Mouse (Mus musculus) heart, postnatal 0 days (tissue): Measurements from ENCODE around the gene Klf13. TPM values are rescaled to one million over a fixed set of nuclear protein-coding genes. Genes with fewer than 3 reads are reported as not detected.
A peak's percentile ranks its signal among the peaks of the same experiment; 100 is the strongest.

Source experiments
- ATAC-seq: fragments of 200-750 bp; cut with Nextera tagmentation; 2 replicates; pipeline ENCODE4 v1.8.0; 2017; ENCODE audit warnings: low read depth, moderate number of reproducible peaks, moderate library complexity; ENCODE audit not compliant: insufficient read depth
- DNase-seq: peaks from one replicate; pipeline ENCODE4 v3.0.0-alpha.2; 2016; ENCODE audit warnings: low spot score
- H3K27ac ChIP-seq: fragments of 300-500 bp; sonication (generic); 2 replicates; pipeline ENCODE4 v1.5.1; 2014; ENCODE audit warnings: low read depth, mild to moderate bottlenecking
- H3K27me3 ChIP-seq: fragments of 300-500 bp; sonication (generic); 2 replicates; pipeline ENCODE4 v1.6.1; 2014; ENCODE audit warnings: low read length, mixed read lengths; ENCODE audit not compliant: control insufficient read depth, insufficient read depth
- H3K36me3 ChIP-seq: fragments of 300-500 bp; sonication (generic); replicated peaks from 2 replicates; pipeline ENCODE4 v1.6.1; 2014; ENCODE audit warnings: low read length, mixed read lengths; ENCODE audit not compliant: control insufficient read depth, insufficient read depth
- H3K4me1 ChIP-seq: fragments of 300-500 bp; sonication (generic); 2 replicates; pipeline ENCODE4 v1.6.1; 2014; ENCODE audit warnings: antibody characterized with exemption; ENCODE audit not compliant: control insufficient read depth, insufficient read depth
- H3K4me2 ChIP-seq: fragments of 300-500 bp; sonication (generic); 2 replicates; pipeline ENCODE4 v1.6.1; 2014; ENCODE audit warnings: low read depth, mild to moderate bottlenecking, low read length, moderate library complexity
- H3K4me3 ChIP-seq: fragments of 300-500 bp; sonication (generic); 2 replicates; pipeline ENCODE4 v1.5.1; 2014; ENCODE audit warnings: low read depth, low read length
- H3K9ac ChIP-seq: fragments of 300-500 bp; sonication (generic); replicated peaks from 2 replicates; pipeline ENCODE4 v1.6.1; 2014; ENCODE audit warnings: low read depth, low read length, mixed read lengths
- H3K9me3 ChIP-seq: fragments of 300-500 bp; sonication (generic); replicated peaks from 2 replicates; pipeline ENCODE4 v1.6.1; 2016; ENCODE audit warnings: low read length; ENCODE audit not compliant: control insufficient read depth
- CTCF ChIP-seq: IDR thresholded peaks from 2 replicates; pipeline ENCODE4 v1.5.1; 2016; ENCODE audit warnings: antibody characterized with exemption, control low read depth, low read depth
- EP300 ChIP-seq: IDR thresholded peaks from 2 replicates; pipeline ENCODE4 v1.6.1; 2016; ENCODE audit warnings: antibody characterized with exemption, low read depth
- WGBS: fragments of 180-500 bp; shearing (Covaris S2); extraction: QIAGEN DNeasy Blood & Tissue Kit; methylation state at CpG from one replicate; pipeline ENCODE4 v1.1.7; 2014; 5-methylcytosine and 5-hydroxymethylcytosine counted together
- polyA plus RNA-seq: library from polyadenylated mRNA; unstranded; fragments of >200 nt; fragmentation: Nextera tagmentation; extraction: Ambion mirVana; gene quantifications from 2 replicates; pipeline ENCODE4 v1.2.1, GENCODE M21; 2015
- total RNA-seq: library from RNA; depleted of rRNA; stranded (reverse); fragments of >200 nt; gene quantifications from 2 replicates; pipeline ENCODE4 v1.2.3, GENCODE M21; 2014; ENCODE audit warnings: low replicate concordance

Klf13 gene
- total and polyA plus RNA-seq, 2 experiments from 2014 or later, result 26.5 to 47.4 TPM

DNA sequence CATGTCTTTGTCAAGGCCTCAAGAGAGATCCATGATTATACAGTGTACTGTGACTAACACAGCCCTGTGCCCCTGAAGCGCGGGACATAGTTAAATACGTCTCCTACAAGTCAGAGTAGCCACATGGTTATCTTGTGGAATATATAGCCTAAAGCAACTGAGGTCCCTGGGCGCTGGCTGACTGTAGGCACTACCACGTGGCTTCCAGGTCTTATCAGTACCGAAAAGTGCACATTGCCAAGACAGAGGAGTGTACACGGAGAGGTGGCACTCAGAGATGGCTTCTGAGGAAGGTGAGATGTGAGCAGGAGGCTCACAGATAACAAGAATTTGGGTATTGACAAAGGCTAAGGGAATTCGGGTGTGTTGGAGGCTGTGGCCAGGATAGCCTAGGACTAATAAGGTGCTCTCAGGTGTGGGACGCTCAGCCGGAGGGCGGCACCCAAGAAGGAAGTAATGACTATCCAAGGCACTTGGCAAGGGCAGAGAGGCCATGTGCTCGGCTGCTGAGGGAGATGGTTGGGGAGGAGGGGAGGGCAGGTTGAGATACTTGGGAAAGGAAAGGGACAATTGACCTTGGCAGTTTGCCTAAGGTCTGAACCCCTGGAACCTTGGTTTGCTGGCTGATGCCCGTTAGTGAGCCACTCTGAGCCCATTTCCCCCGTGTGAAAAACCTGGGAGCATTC lies 17.6 kb upstream of the Klf13 start:
- Histone ChIP-seq H3K4me1 (peaks cover 12% of the 10 kb centered on the region), H3K27ac (no peak overlapping the region), H3K9me3 (no peaks in the 10 kb centered on the region), H3K9ac (no peak overlapping the region), H3K36me3 (no peaks in the 10 kb centered on the region), H3K4me3 (no peak overlapping the region), H3K4me2 (no peak overlapping the region), H3K27me3 (no peaks in the 10 kb centered on the region)
- TF ChIP-seq CTCF, result no peak
- no peak for TF ChIP-seq EP300
- DNase-seq, result no peak
- WGBS, result 57% methylated on average over 14 of the region's 14 CpGs
- ATAC-seq, result peak; percentile 24; the same call in 1 of the 2 replicates

- Histone ChIP-seq H3K4me3 (no peak overlapping the region), H3K27me3 (no peaks in the 10 kb centered on the region), H3K4me1 (peaks cover 12% of the 10 kb centered on the region), H3K27ac (no peak overlapping the region), H3K4me2 (no peak overlapping the region), H3K9me3 (no peaks in the 10 kb centered on the region), H3K36me3 (no peaks in the 10 kb centered on the region), H3K9ac (no peak overlapping the region)
- DNase-seq (no peak), ATAC-seq (no peak)
- 65% methylated on average over 2 of the region's 2 CpGs for WGBS
- TF ChIP-seq CTCF (no peak), EP300 (no peak)
These were observed 16.7 kb upstream of the Klf13 start for GRCm38 (mm10) chr7:63955440-63955839.

GRCm38 (mm10) chr7:63952077-63952898 lies 13.6 kb upstream of the Klf13 start:
- Histone ChIP-seq H3K4me2 (no peak overlapping the region), H3K27ac (no peak overlapping the region), H3K4me1 (peaks cover 12% of the 10 kb centered on the region), H3K27me3 (no peaks in the 10 kb centered on the region), H3K36me3 (no peaks in the 10 kb centered on the region), H3K9me3 (no peaks in the 10 kb centered on the region), H3K4me3 (no peak overlapping the region), H3K9ac (no peak overlapping the region)
- ATAC-seq (no peak), DNase-seq (no peak)
- no peak for TF ChIP-seq CTCF
- no peak for TF ChIP-seq EP300
- WGBS, result 64% methylated on average over 7 of the region's 7 CpGs

GRCm38 (mm10) chr7:63950931-63951607 lies 12.4 kb upstream of the Klf13 start:
- Histone ChIP-seq H3K9ac (no peak overlapping the region), H3K27me3 (no peaks in the 10 kb centered on the region), H3K36me3 (no peaks in the 10 kb centered on the region), H3K27ac (no peak overlapping the region), H3K4me2 (no peak overlapping the region), H3K4me3 (no peak overlapping the region), H3K4me1 (peaks cover 7% of the 10 kb centered on the region; the same call in 1 of the 2 replicates), H3K9me3 (no peaks in the 10 kb centered on the region)
- DNase-seq (no peak), ATAC-seq (no peak)
- TF ChIP-seq EP300, result no peak
- no peak for TF ChIP-seq CTCF
- 65% methylated on average over 10 of the region's 10 CpGs for WGBS

GRCm38 (mm10) chr7:63949176-63949575 lies 10.5 kb upstream of the Klf13 start:
- DNase-seq (no peak), ATAC-seq (no peak)
- H3K27ac ChIP-seq, result no peak overlapping the region
- H3K4me3 ChIP-seq, result no peak overlapping the region
- WGBS, result 81% methylated on average over 3 of the region's 3 CpGs
- H3K4me2 ChIP-seq, result no peak overlapping the region
- H3K36me3 ChIP-seq, result no peaks in the 10 kb centered on the region
- TF ChIP-seq EP300 (no peak), CTCF (no peak)
- H3K9me3 ChIP-seq, result no peaks in the 10 kb centered on the region
- no peak overlapping the region for H3K9ac ChIP-seq
- no peaks in the 10 kb centered on the region for H3K27me3 ChIP-seq
- H3K4me1 ChIP-seq, result no peaks in the 10 kb centered on the region
